Mouse (Mus musculus) forebrain, embryonic 14.5 days (tissue): ENCODE measurements around the gene Pxdn. TPM values are rescaled to one million over a fixed set of nuclear protein-coding genes. Genes with fewer than 3 reads are reported as not detected.

ENCODE experiments used
- ATAC-seq: fragments of 200-750 bp; cut with Nextera tagmentation; 2 replicates; pipeline ENCODE4 v1.8.0; 2017; ENCODE audit warnings: mild to moderate bottlenecking, moderate library complexity
- DNase-seq: peaks from one replicate; pipeline ENCODE4 v3.0.0-alpha.2; 2015; ENCODE audit warnings: low spot score
- H3K27ac ChIP-seq: fragments of 300-500 bp; sonication (generic); 2 replicates; pipeline ENCODE4 v1.5.1; 2014; ENCODE audit warnings: low read depth, mild to moderate bottlenecking, control low read depth, low read length, moderate library complexity
- H3K27me3 ChIP-seq: fragments of 300-500 bp; sonication (generic); replicated peaks from 2 replicates; pipeline ENCODE4 v1.6.1; 2014; ENCODE audit warnings: low read length, control low read depth, mixed read lengths; ENCODE audit not compliant: control insufficient read depth, insufficient read depth
- H3K36me3 ChIP-seq: fragments of 300-500 bp; sonication (generic); 2 replicates; pipeline ENCODE4 v1.6.1; 2014; ENCODE audit warnings: low read length, control low read depth; ENCODE audit not compliant: control insufficient read depth, insufficient read depth
- H3K4me1 ChIP-seq: fragments of 300-500 bp; sonication (generic); 2 replicates; pipeline ENCODE4 v1.6.1; 2014; ENCODE audit warnings: antibody characterized with exemption, low read length, control low read depth; ENCODE audit not compliant: control insufficient read depth, insufficient read depth
- H3K4me2 ChIP-seq: fragments of 300-500 bp; sonication (generic); 2 replicates; pipeline ENCODE4 v1.6.1; 2014; ENCODE audit warnings: mild to moderate bottlenecking, control low read depth, low read length
- H3K4me3 ChIP-seq: fragments of 300-500 bp; sonication (generic); 2 replicates; pipeline ENCODE4 v1.5.1; 2014; ENCODE audit warnings: low read depth, low read length, control low read depth
- H3K9ac ChIP-seq: fragments of 300-500 bp; sonication (generic); 2 replicates; pipeline ENCODE4 v1.6.1; 2014; ENCODE audit warnings: mild to moderate bottlenecking, low read length, control low read depth, moderate library complexity
- H3K9me3 ChIP-seq: fragments of 300-500 bp; sonication (generic); replicated peaks from 2 replicates; pipeline ENCODE4 v1.6.1; 2016; ENCODE audit warnings: low read length, control low read depth, mixed read lengths; ENCODE audit not compliant: control insufficient read depth
- WGBS: fragments of 180-500 bp; shearing (Covaris S2); extraction: QIAGEN DNeasy Blood & Tissue Kit; methylation state at CpG from one replicate; pipeline ENCODE4 v1.1.7; 2014; 5-methylcytosine and 5-hydroxymethylcytosine counted together
- polyA plus RNA-seq: library from polyadenylated mRNA; unstranded; fragments of >200 nt; fragmentation: Nextera tagmentation; extraction: Ambion mirVana; gene quantifications from 2 replicates; pipeline ENCODE4 v1.2.1, GENCODE M21; 2014

Pxdn gene
- polyA plus RNA-seq, 1 experiment from 2014 or later, result 31.2 TPM

- no peaks in the 10 kb centered on the region for H3K9me3 ChIP-seq
- peaks cover 16% of the 10 kb centered on the region; the same call in 1 of the 2 replicates for H3K36me3 ChIP-seq
- no peak overlapping the region for H3K27ac ChIP-seq
- H3K4me2 ChIP-seq, result no peak overlapping the region
- H3K4me1 ChIP-seq, result no peaks in the 10 kb centered on the region
- no peak overlapping the region for H3K9ac ChIP-seq
- no peaks in the 10 kb centered on the region for H3K27me3 ChIP-seq
- no peak overlapping the region for H3K4me3 ChIP-seq
- WGBS, result 34% methylated on average over 3 of the region's 3 CpGs
- DNase-seq (peak; percentile 21), ATAC-seq (no peak)
These were observed 86.1 kb downstream of the Pxdn start for GRCm38 (mm10) chr12:30023491-30023890.

- H3K9ac ChIP-seq, result no peak overlapping the region
- ATAC-seq (no peak), DNase-seq (no peak)
- H3K27me3 ChIP-seq, result no peaks in the 10 kb centered on the region
- H3K4me1 ChIP-seq, result no peaks in the 10 kb centered on the region
- H3K27ac ChIP-seq, result no peak overlapping the region
- no peaks in the 10 kb centered on the region for H3K9me3 ChIP-seq
- 67% methylated on average over 2 of the region's 2 CpGs for WGBS
- no peak overlapping the region for H3K4me3 ChIP-seq
- no peak overlapping the region for H3K4me2 ChIP-seq
- H3K36me3 ChIP-seq, result peaks cover 16% of the 10 kb centered on the region; the same call in 1 of the 2 replicates
These were observed 86.9 kb downstream of the Pxdn start for GRCm38 (mm10) chr12:30024264-30024825.

GRCm38 (mm10) chr12:30027721-30028340, 90.4 kb downstream of the Pxdn start:
- Histone ChIP-seq H3K4me2 (no peak overlapping the region), H3K4me1 (no peaks in the 10 kb centered on the region), H3K4me3 (no peak overlapping the region), H3K27ac (no peak overlapping the region), H3K9me3 (no peaks in the 10 kb centered on the region), H3K9ac (no peak overlapping the region), H3K36me3 (0 out of 2 replicates have a peak, but pooled peaks cover under 1% of the 10 kb centered on the region), H3K27me3 (no peaks in the 10 kb centered on the region)
- ATAC-seq (no peak), DNase-seq (no peak)
- 93% methylated on average over 3 of the region's 3 CpGs for WGBS

GRCm38 (mm10) chr12:30029111-30029510, 91.7 kb downstream of the Pxdn start:
- ATAC-seq, result no peak
- 90% methylated on average over 1 of the region's 1 CpGs for whole genome bisulfite sequencing
- Histone ChIP-seq H3K36me3 (no peaks in the 10 kb centered on the region), H3K4me1 (no peaks in the 10 kb centered on the region), H3K4me3 (no peak overlapping the region), H3K9ac (no peak overlapping the region), H3K4me2 (no peak overlapping the region), H3K27me3 (no peaks in the 10 kb centered on the region), H3K9me3 (no peaks in the 10 kb centered on the region), H3K27ac (no peak overlapping the region)
- DNase-seq, result no peak

GRCm38 (mm10) chr12:30030571-30030970, 93.2 kb downstream of the Pxdn start:
- no peak overlapping the region for H3K4me2 ChIP-seq
- H3K9me3 ChIP-seq, result no peaks in the 10 kb centered on the region
- 91% methylated on average over 5 of the region's 5 CpGs for WGBS
- H3K27ac ChIP-seq, result no peak overlapping the region
- ATAC-seq (no peak), DNase-seq (no peak)
- no peaks in the 10 kb centered on the region for H3K36me3 ChIP-seq
- H3K27me3 ChIP-seq, result no peaks in the 10 kb centered on the region
- no peaks in the 10 kb centered on the region for H3K4me1 ChIP-seq
- H3K9ac ChIP-seq, result no peak overlapping the region
- H3K4me3 ChIP-seq, result no peak overlapping the region

- H3K27me3 ChIP-seq, result no peaks in the 10 kb centered on the region
- H3K9ac ChIP-seq, result no peak overlapping the region
- H3K36me3 ChIP-seq, result no peaks in the 10 kb centered on the region
- DNase-seq (no peak), ATAC-seq (no peak)
- H3K9me3 ChIP-seq, result no peaks in the 10 kb centered on the region
- H3K4me2 ChIP-seq, result no peak overlapping the region
- H3K4me1 ChIP-seq, result peaks cover 5% of the 10 kb centered on the region; the same call in 1 of the 2 replicates
- WGBS, result 89% methylated on average over 5 of the region's 5 CpGs
- H3K27ac ChIP-seq, result no peak overlapping the region
- H3K4me3 ChIP-seq, result no peak overlapping the region
These were observed 97.3 kb downstream of the Pxdn start for GRCm38 (mm10) chr12:30034681-30035080.

- Histone ChIP-seq H3K36me3 (no peaks in the 10 kb centered on the region), H3K27ac (no peak overlapping the region), H3K27me3 (no peaks in the 10 kb centered on the region), H3K4me3 (no peak overlapping the region), H3K4me1 (peaks cover 5% of the 10 kb centered on the region; the same call in 1 of the 2 replicates), H3K9ac (no peak overlapping the region), H3K4me2 (no peak overlapping the region), H3K9me3 (no peaks in the 10 kb centered on the region)
- ATAC-seq, result no peak
- 41% methylated on average over 1 of the region's 1 CpGs for WGBS
- DNase-seq, result no peak
These were observed 98.0 kb downstream of the Pxdn start for GRCm38 (mm10) chr12:30035406-30035805.

- no peak for ATAC-seq
- H3K9ac ChIP-seq, result no peak overlapping the region
- H3K27me3 ChIP-seq, result no peaks in the 10 kb centered on the region
- no peak overlapping the region for H3K4me3 ChIP-seq
- no peak for DNase-seq
- peak overlapping the region; percentile 50 for H3K27ac ChIP-seq
- peaks cover 5% of the 10 kb centered on the region; the same call in 1 of the 2 replicates for H3K4me1 ChIP-seq
- no peak overlapping the region for H3K4me2 ChIP-seq
- H3K9me3 ChIP-seq, result no peaks in the 10 kb centered on the region
- H3K36me3 ChIP-seq, result no peaks in the 10 kb centered on the region
These were observed 98.6 kb downstream of the Pxdn start for GRCm38 (mm10) chr12:30035841-30036568.

- H3K4me3 ChIP-seq, result no peak overlapping the region
- WGBS, result 23% methylated on average over 4 of the region's 4 CpGs
These were observed 99.2 kb downstream of the Pxdn start for GRCm38 (mm10) chr12:30036569-30037055.

More at GRCm38 (mm10) chr12:30036569-30037055, 99.2 kb downstream of the Pxdn start:
- DNase-seq (peak; percentile 73), ATAC-seq (peak; percentile 71)
- no peak overlapping the region for H3K4me2 ChIP-seq
- no peak overlapping the region for H3K9ac ChIP-seq
- H3K27ac ChIP-seq, result peak overlapping the region; percentile 50
- H3K4me1 ChIP-seq, result peaks cover 5% of the 10 kb centered on the region; the same call in 1 of the 2 replicates
- no peaks in the 10 kb centered on the region for H3K9me3 ChIP-seq
- no peaks in the 10 kb centered on the region for H3K36me3 ChIP-seq
- H3K27me3 ChIP-seq, result no peaks in the 10 kb centered on the region
